Mouse (Mus musculus): Measurements from ENCODE around the gene Gm11555.

- TF ChIP-seq CTCF (IDR thresholded peaks at IDR 0.05; ENCODE audit: low read depth, low read length) (no peak), GATA1 (IDR thresholded peaks at IDR 0.05; ENCODE audit: borderline replicate concordance, low read length) (no peak), TAL1 (conservative IDR thresholded peaks at IDR 0.05; ENCODE audit: low read depth, low read length) (no peak), GATA2 (IDR thresholded peaks at IDR 0.05; ENCODE audit: borderline replicate concordance, low read depth, low read length) (no peak)
Measured at GRCm38 (mm10) chr11:99665860-99666259, 15.8 kb upstream of the Gm11555 start, which contains the start of gene Krtap4-6.

Data from G1E (cell line).